Mouse (Mus musculus) forebrain, embryonic 14.5 days (tissue): ENCODE results near the gene Gpr119. TPM values are rescaled to one million over a fixed set of nuclear protein-coding genes. Genes with fewer than 3 reads are reported as not detected.

Experiments
- ATAC-seq: fragments of 200-750 bp; cut with Nextera tagmentation; 2 replicates; pipeline ENCODE4 v1.8.0; 2017; ENCODE audit warnings: mild to moderate bottlenecking, moderate library complexity
- DNase-seq: peaks from one replicate; pipeline ENCODE4 v3.0.0-alpha.2; 2015; ENCODE audit warnings: low spot score
- H3K27ac ChIP-seq: fragments of 300-500 bp; sonication (generic); 2 replicates; pipeline ENCODE4 v1.5.1; 2014; ENCODE audit warnings: low read depth, mild to moderate bottlenecking, control low read depth, low read length, moderate library complexity
- H3K27me3 ChIP-seq: fragments of 300-500 bp; sonication (generic); replicated peaks from 2 replicates; pipeline ENCODE4 v1.6.1; 2014; ENCODE audit warnings: low read length, control low read depth, mixed read lengths; ENCODE audit not compliant: control insufficient read depth, insufficient read depth
- H3K36me3 ChIP-seq: fragments of 300-500 bp; sonication (generic); 2 replicates; pipeline ENCODE4 v1.6.1; 2014; ENCODE audit warnings: low read length, control low read depth; ENCODE audit not compliant: control insufficient read depth, insufficient read depth
- H3K4me1 ChIP-seq: fragments of 300-500 bp; sonication (generic); 2 replicates; pipeline ENCODE4 v1.6.1; 2014; ENCODE audit warnings: antibody characterized with exemption, low read length, control low read depth; ENCODE audit not compliant: control insufficient read depth, insufficient read depth
- H3K4me2 ChIP-seq: fragments of 300-500 bp; sonication (generic); 2 replicates; pipeline ENCODE4 v1.6.1; 2014; ENCODE audit warnings: mild to moderate bottlenecking, control low read depth, low read length
- H3K4me3 ChIP-seq: fragments of 300-500 bp; sonication (generic); 2 replicates; pipeline ENCODE4 v1.5.1; 2014; ENCODE audit warnings: low read depth, low read length, control low read depth
- H3K9ac ChIP-seq: fragments of 300-500 bp; sonication (generic); 2 replicates; pipeline ENCODE4 v1.6.1; 2014; ENCODE audit warnings: mild to moderate bottlenecking, low read length, control low read depth, moderate library complexity
- H3K9me3 ChIP-seq: fragments of 300-500 bp; sonication (generic); replicated peaks from 2 replicates; pipeline ENCODE4 v1.6.1; 2016; ENCODE audit warnings: low read length, control low read depth, mixed read lengths; ENCODE audit not compliant: control insufficient read depth
- WGBS: fragments of 180-500 bp; shearing (Covaris S2); extraction: QIAGEN DNeasy Blood & Tissue Kit; methylation state at CpG from one replicate; pipeline ENCODE4 v1.1.7; 2014; 5-methylcytosine and 5-hydroxymethylcytosine counted together
- polyA plus RNA-seq: library from polyadenylated mRNA; unstranded; fragments of >200 nt; fragmentation: Nextera tagmentation; extraction: Ambion mirVana; gene quantifications from 2 replicates; pipeline ENCODE4 v1.2.1, GENCODE M21; 2014

Gpr119 gene
- not detected in 2 replicates for polyA plus RNA-seq

GRCm38 (mm10) chrX:48674171-48674570 is at the start of gene Gpr119:
Gpr119 (minus strand) TSS chrX:48674478.
- H3K4me1 ChIP-seq = no peaks in the 10 kb centered on the region
- H3K4me3 ChIP-seq = no peak within 1 kb of the TSS
- no peak within 1 kb of the TSS for H3K9ac ChIP-seq
- no peak for ATAC-seq
- no peak for DNase-seq
- H3K27ac ChIP-seq = no peak within 1 kb of the TSS
- H3K9me3 ChIP-seq = no peaks in the 10 kb centered on the region
- H3K27me3 ChIP-seq = no peaks in the 10 kb centered on the region
- no peak within 1 kb of the TSS for H3K4me2 ChIP-seq
- no peaks in the 10 kb centered on the region for H3K36me3 ChIP-seq
- WGBS = 59% methylated on average over 4 of the region's 4 CpGs

- no peaks in the 10 kb centered on the region for H3K4me1 ChIP-seq
- H3K36me3 ChIP-seq = peaks cover 3% of the 10 kb centered on the region; the same call in 1 of the 2 replicates
- no peak overlapping the region for H3K9ac ChIP-seq
- no peaks in the 10 kb centered on the region for H3K9me3 ChIP-seq
- no peak overlapping the region for H3K4me3 ChIP-seq
- no peaks in the 10 kb centered on the region for H3K27me3 ChIP-seq
- H3K4me2 ChIP-seq = no peak overlapping the region
- WGBS = 84% methylated on average over 8 of the region's 8 CpGs
- ATAC-seq = no peak
- DNase-seq = no peak
- H3K27ac ChIP-seq = no peak overlapping the region
These were observed 38.6 kb upstream of the Gpr119 start for GRCm38 (mm10) chrX:48712846-48713245.

- no peak for DNase-seq
These were observed 35.4 kb upstream of the Gpr119 start for GRCm38 (mm10) chrX:48709701-48710100.

DNA sequence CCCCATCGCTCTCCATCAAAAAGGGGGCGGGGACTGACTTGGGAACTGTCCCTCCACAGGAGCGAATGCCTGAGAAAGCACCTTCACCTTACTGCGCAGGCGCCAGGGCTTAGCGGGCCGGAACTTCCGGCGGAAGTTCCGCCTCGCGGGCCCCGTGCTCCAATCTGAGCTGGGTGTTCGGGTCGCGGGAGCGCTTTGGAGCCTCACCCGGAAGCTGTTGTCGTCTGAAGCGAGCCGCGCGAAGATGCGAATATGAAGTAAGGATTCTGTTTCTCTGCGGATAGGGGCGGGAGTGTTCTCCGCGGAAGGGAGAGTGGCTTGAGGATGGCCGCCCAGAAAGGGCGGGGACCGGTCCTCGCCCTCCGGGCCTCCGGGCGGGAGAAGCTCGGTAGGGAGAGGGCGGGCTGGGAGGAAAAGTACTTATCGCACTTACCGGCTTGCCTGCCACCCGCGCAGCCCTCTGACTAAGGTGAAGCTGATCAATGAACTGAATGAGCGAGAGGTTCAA is 20.6 kb upstream of the Gpr119 start, which contains the start of gene Rbmx2:
Rbmx2 (plus strand) TSS at position 141 of the 508 bp plus-strand sequence.
- Histone ChIP-seq H3K9ac (peak within 1 kb of the TSS; percentile 62), H3K27me3 (no peaks in the 10 kb centered on the region), H3K4me2 (peak within 1 kb of the TSS; percentile 50), H3K4me3 (peak within 1 kb of the TSS; percentile 53), H3K4me1 (no peaks in the 10 kb centered on the region), H3K36me3 (0 out of 2 replicates have a peak, but pooled peaks cover 4% of the 10 kb centered on the region), H3K9me3 (no peaks in the 10 kb centered on the region), H3K27ac (no peak within 1 kb of the TSS)
- WGBS = 24% methylated on average over 42 of the region's 42 CpGs
- ATAC-seq = peak; percentile 98
- DNase-seq = peak; percentile 96

More at GRCm38 (mm10) chrX:48709701-48710100, 35.4 kb upstream of the Gpr119 start:
- Histone ChIP-seq H3K36me3 (peaks cover 7% of the 10 kb centered on the region; the same call in 1 of the 2 replicates), H3K9me3 (no peaks in the 10 kb centered on the region), H3K27ac (no peak overlapping the region), H3K27me3 (no peaks in the 10 kb centered on the region), H3K4me2 (no peak overlapping the region), H3K4me1 (no peaks in the 10 kb centered on the region), H3K4me3 (no peak overlapping the region), H3K9ac (no peak overlapping the region)
- ATAC-seq = no peak
- 85% methylated on average over 10 of the region's 10 CpGs for WGBS

DNA sequence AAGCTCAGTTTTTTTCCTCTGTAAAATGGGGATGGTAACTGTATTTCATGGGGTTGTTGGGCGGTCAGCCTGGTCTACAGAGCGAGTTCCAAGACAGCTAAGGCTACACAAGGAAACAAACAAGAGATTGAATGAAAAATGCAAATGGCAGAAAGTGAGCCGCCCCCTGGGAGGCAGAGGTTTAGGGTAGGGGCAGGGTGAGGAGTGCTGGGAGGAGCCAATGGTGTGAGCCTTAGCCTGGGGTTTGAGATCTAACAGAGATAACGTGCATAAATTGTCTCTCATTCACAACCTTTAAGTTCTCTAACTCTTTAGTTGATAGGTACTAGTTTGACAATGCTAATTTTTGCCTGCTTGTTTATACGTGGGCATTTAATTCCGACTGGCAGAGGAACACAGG is 20.2 kb upstream of the Gpr119 start:
- WGBS = 26% methylated on average over 6 of the region's 6 CpGs
- DNase-seq = no peak
- H3K27me3 ChIP-seq = no peaks in the 10 kb centered on the region
- no peak overlapping the region for H3K27ac ChIP-seq
- peak; percentile 88 for ATAC-seq
- no peaks in the 10 kb centered on the region for H3K4me1 ChIP-seq
- H3K9ac ChIP-seq = peak overlapping the region; percentile 35; the same call in 1 of the 2 replicates
- no peaks in the 10 kb centered on the region for H3K9me3 ChIP-seq
- peak overlapping the region; percentile 50 for H3K4me2 ChIP-seq
- 0 out of 2 replicates have a peak, but pooled peaks cover 4% of the 10 kb centered on the region for H3K36me3 ChIP-seq
- peak overlapping the region; percentile 53 for H3K4me3 ChIP-seq

DNA sequence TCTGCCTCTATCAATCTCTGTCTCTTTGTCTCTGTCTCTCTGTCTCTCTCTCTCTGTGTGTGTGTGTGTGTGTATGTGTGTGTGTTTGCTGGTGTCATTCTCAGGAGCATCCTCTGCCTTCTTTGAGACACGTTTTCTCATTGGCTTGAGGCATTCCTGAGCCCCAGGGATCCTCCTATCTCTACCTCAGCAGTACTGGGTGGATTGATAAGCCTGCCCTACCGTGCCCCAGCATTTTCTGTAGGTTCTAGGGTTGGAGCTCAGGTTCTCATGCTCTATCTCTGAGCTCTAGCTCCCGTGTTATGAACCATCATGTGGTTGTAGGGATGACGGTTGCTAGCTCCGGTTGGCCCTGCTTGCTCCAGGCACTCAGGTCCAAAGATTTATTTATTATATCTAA is 9.6 kb upstream of the Gpr119 start:
- no peak overlapping the region for H3K9ac ChIP-seq
- H3K4me1 ChIP-seq = no peaks in the 10 kb centered on the region
- WGBS = 71% methylated on average over 5 of the region's 5 CpGs
- H3K4me2 ChIP-seq = no peak overlapping the region
- DNase-seq (no peak), ATAC-seq (no peak)
- no peaks in the 10 kb centered on the region for H3K27me3 ChIP-seq
- no peak overlapping the region for H3K27ac ChIP-seq
- no peaks in the 10 kb centered on the region for H3K36me3 ChIP-seq
- no peak overlapping the region for H3K4me3 ChIP-seq
- H3K9me3 ChIP-seq = no peaks in the 10 kb centered on the region

DNA sequence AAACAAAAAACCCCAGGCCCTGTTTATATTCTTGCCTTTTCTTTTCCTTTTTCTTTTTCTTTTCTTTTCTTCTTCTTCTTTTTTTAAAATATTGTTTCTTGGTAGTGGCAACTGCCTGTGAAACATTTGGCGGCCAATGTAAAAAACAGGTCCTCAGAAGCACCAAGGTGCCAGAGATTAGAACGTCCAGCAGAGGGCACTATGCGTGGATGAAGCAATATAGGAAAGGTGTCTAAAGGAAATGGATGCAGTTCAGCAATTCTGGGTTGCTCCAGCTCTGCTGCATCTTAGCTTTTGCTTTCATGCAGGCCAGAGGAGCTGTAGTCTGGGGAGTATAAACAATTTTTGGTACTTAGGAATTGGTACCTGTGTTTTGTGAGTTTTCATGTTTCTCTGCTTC is 9.2 kb upstream of the Gpr119 start:
- WGBS = 21% methylated on average over 3 of the region's 3 CpGs
- Histone ChIP-seq H3K9ac (no peak overlapping the region), H3K4me2 (no peak overlapping the region), H3K27ac (no peak overlapping the region), H3K9me3 (no peaks in the 10 kb centered on the region), H3K4me3 (no peak overlapping the region), H3K4me1 (no peaks in the 10 kb centered on the region), H3K36me3 (no peaks in the 10 kb centered on the region), H3K27me3 (no peaks in the 10 kb centered on the region)
- DNase-seq = peak; percentile 59
- ATAC-seq = no peak; the same call in 1 of the 2 replicates

DNA sequence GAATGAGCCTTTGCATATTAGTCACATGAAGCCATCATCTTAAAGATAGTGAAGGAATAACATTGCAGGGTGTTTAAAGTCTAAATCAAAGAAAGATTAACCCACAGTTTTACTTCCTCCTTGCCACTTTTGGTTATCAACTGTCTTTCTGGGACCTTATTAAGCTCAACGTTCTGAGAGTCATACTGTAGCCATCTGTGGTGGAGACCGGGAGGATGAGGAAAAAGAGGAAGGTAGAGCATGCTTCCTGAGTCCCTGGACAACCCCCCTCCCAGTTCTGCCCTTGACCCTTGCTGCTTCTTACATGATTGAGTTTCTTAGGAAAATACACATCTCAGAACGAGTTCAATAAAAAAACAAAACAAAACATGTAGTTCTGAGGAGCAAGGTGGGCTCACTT is 2.6 kb downstream of the Gpr119 start:
- no peaks in the 10 kb centered on the region for H3K27me3 ChIP-seq
- no peak overlapping the region for H3K27ac ChIP-seq
- no peak overlapping the region for H3K9ac ChIP-seq
- no peaks in the 10 kb centered on the region for H3K9me3 ChIP-seq
- no peak for ATAC-seq
- 78% methylated on average over 3 of the region's 3 CpGs for WGBS
- H3K4me3 ChIP-seq = no peak overlapping the region
- no peaks in the 10 kb centered on the region for H3K4me1 ChIP-seq
- DNase-seq = no peak
- H3K4me2 ChIP-seq = no peak overlapping the region
- no peaks in the 10 kb centered on the region for H3K36me3 ChIP-seq

DNA sequence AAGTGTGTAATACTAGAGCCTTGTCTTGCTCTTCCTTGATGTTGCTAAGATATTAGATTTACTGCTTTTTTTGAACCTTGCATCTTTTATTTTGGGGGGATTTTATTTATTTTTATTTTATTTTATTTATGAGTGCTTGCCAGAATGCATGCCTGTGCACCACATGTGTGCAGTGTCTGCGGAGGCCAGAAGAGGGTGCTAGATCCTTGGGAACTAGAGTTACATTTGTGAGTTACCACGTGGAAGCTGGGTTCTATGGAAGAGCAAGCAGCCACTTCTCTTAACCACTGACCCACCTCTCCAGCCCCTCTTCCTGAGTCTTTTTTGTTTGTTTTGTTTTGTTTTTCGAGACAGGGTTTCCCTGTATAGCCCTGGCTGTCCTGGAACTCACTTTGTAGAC is 4.7 kb downstream of the Gpr119 start:
- Histone ChIP-seq H3K27me3 (no peaks in the 10 kb centered on the region), H3K36me3 (no peaks in the 10 kb centered on the region), H3K9me3 (no peaks in the 10 kb centered on the region), H3K9ac (no peak overlapping the region), H3K4me3 (no peak overlapping the region), H3K27ac (no peak overlapping the region), H3K4me2 (no peak overlapping the region), H3K4me1 (no peaks in the 10 kb centered on the region)
- DNase-seq (no peak), ATAC-seq (no peak)
- 59% methylated on average over 3 of the region's 3 CpGs for WGBS
